Mouse (Mus musculus): Measurements from ENCODE around the gene Prdm2. TPM values are rescaled to one million over a fixed set of nuclear protein-coding genes. Genes with fewer than 3 reads are reported as not detected.
A peak's percentile ranks its signal among the peaks of the same experiment; 100 is the strongest.

The Prdm2 gene
- polyA plus RNA-seq, 1 experiment from 2014 or later, result 16.9 TPM

DNA sequence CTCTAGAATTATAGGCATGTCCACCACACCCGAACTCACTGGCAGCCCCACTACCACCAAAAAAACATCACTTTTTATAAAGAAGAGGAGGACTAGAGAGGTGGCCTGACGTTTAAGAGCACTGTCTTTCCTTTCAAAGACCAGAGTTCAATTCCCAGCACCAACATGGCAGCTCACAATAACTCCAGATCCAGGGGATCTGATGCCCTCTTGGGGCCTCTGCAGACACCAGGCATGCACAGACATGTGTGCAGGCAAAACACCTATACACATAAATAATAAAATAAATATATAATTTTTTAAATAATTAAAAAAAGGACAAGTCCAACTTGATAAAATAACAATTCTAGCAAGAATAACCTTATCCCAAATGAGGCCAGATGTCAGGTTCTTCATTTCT, 6.1 kb upstream of the Prdm2 start:
- Histone ChIP-seq H3K36me3 (ENCODE audit: control insufficient read depth, insufficient read depth, low read length) (no peaks in the 10 kb centered on the region), H3K4me3 (ENCODE audit: low read depth, low read length) (no peak overlapping the region), H3K9ac (ENCODE audit: low read length) (no peak overlapping the region), H3K27ac (ENCODE audit: low read depth, low read length) (peak overlapping the region; percentile 76), H3K4me1 (ENCODE audit: control insufficient read depth, insufficient read depth, low read length) (no peaks in the 10 kb centered on the region), H3K27me3 (ENCODE audit: control insufficient read depth, insufficient read depth, low read length) (no peaks in the 10 kb centered on the region), H3K4me2 (ENCODE audit: low read depth) (no peak overlapping the region), H3K9me3 (ENCODE audit: control insufficient read depth, low read length) (no peaks in the 10 kb centered on the region)
- WGBS, result 63% methylated on average over 2 of the region's 2 CpGs
- peak; percentile 42; the same call in 1 of the 2 replicates for ATAC-seq (ENCODE audit: insufficient read depth, low FRiP score, low TSS enrichment)
- no peak for DNase-seq (ENCODE audit: low spot score)

DNA sequence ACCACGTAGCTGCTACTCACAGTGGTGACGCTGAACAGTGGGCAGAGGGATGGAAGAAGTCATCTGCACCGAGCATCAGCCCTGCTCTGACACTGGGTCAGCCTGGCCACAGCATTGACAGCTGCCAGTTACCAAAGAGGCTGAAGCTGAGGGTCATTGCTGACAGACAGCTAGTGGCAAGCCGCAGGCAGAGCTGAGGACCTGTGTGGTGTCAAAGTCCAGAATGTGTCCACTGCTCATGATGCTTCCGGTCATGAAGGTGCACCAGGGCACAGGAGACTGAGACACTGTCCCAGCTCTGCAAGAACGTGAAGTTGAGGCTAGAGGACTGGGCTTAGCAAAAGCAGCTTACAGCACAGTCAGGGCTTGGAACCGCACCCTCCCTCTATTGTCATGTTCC, 4.4 kb upstream of the Prdm2 start:
- no peak for DNase-seq (ENCODE audit: low spot score)
- Histone ChIP-seq H3K36me3 (ENCODE audit: control insufficient read depth, insufficient read depth, low read length) (no peaks in the 10 kb centered on the region), H3K4me3 (ENCODE audit: low read depth, low read length) (no peak overlapping the region), H3K27ac (ENCODE audit: low read depth, low read length) (no peak overlapping the region), H3K27me3 (ENCODE audit: control insufficient read depth, insufficient read depth, low read length) (no peaks in the 10 kb centered on the region), H3K9me3 (ENCODE audit: control insufficient read depth, low read length) (no peaks in the 10 kb centered on the region), H3K9ac (ENCODE audit: low read length) (no peak overlapping the region), H3K4me2 (ENCODE audit: low read depth) (no peak overlapping the region), H3K4me1 (ENCODE audit: control insufficient read depth, insufficient read depth, low read length) (peaks cover 3% of the 10 kb centered on the region; the same call in 1 of the 2 replicates)
- 86% methylated on average over 7 of the region's 7 CpGs for WGBS
- ATAC-seq (ENCODE audit: insufficient read depth, low FRiP score, low TSS enrichment), result no peak

DNA sequence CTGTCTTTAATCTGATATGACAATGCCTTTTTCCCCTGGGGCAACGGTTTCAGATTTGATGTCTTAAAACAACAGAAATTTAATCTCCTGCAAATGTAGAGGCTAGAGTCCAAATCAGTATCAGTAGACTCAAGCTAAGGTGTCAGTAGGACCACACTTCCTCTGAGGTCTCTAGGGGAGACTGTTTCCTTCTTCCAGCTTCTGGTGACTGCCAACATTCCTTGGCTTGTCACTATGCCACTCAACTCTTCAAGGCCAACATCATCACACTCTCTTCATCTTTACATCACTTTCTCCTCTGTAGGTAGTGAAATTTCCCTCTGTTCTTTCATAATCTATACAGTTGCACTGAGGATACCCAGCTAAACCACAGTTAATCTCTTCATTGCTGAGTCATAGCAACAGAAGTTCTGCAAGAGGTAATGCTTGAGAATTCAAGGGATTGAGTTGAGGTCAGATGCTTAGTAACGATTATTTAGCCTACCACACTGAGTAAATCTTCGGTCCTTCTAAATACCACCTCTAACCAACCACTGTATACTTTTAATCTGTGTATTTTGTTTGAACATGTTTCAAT, 1.5 kb upstream of the Prdm2 start:
- peaks cover 10% of the 10 kb centered on the region for H3K4me1 ChIP-seq (ENCODE audit: control insufficient read depth, insufficient read depth, low read length)
- H3K36me3 ChIP-seq (ENCODE audit: control insufficient read depth, insufficient read depth, low read length), result no peaks in the 10 kb centered on the region
- no peaks in the 10 kb centered on the region for H3K27me3 ChIP-seq (ENCODE audit: control insufficient read depth, insufficient read depth, low read length)
- WGBS, result 88% methylated on average over 3 of the region's 3 CpGs
- ATAC-seq (ENCODE audit: insufficient read depth, low FRiP score, low TSS enrichment) (no peak), DNase-seq (ENCODE audit: low spot score) (no peak)
- no peaks in the 10 kb centered on the region for H3K9me3 ChIP-seq (ENCODE audit: control insufficient read depth, low read length)
- no peak overlapping the region for H3K4me2 ChIP-seq (ENCODE audit: low read depth)
- no peak overlapping the region for H3K4me3 ChIP-seq (ENCODE audit: low read depth, low read length)
- no peak overlapping the region for H3K27ac ChIP-seq (ENCODE audit: low read depth, low read length)
- H3K9ac ChIP-seq (ENCODE audit: low read length), result no peak overlapping the region

DNA sequence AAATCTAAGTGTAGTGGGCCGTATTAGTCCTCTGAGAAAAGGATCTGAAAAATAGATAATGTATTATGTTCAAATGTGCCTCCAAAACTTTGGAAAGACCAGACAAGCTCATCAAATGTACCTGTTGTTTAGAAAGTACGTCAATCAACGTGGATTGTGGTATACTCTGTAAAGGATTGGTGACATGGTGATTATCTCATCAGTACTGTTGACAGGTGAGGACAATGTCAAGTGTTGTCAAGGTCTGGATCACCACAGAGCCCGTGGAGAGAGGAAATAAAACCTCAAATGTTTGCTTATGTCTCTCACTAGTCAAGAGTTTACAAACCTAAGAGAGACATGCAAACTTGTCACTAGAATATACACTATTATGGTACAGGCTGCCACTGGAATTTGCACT, 776 bp upstream of the Prdm2 start:
- Histone ChIP-seq H3K4me3 (ENCODE audit: low read depth, low read length) (no peak overlapping the region), H3K27me3 (ENCODE audit: control insufficient read depth, insufficient read depth, low read length) (no peaks in the 10 kb centered on the region), H3K36me3 (ENCODE audit: control insufficient read depth, insufficient read depth, low read length) (no peaks in the 10 kb centered on the region), H3K4me2 (ENCODE audit: low read depth) (no peak overlapping the region), H3K9ac (ENCODE audit: low read length) (no peak overlapping the region), H3K9me3 (ENCODE audit: control insufficient read depth, low read length) (no peaks in the 10 kb centered on the region), H3K4me1 (ENCODE audit: control insufficient read depth, insufficient read depth, low read length) (peaks cover 10% of the 10 kb centered on the region), H3K27ac (ENCODE audit: low read depth, low read length) (no peak overlapping the region)
- 92% methylated on average over 4 of the region's 4 CpGs for WGBS
- DNase-seq (ENCODE audit: low spot score), result no peak
- ATAC-seq (ENCODE audit: insufficient read depth, low FRiP score, low TSS enrichment), result no peak

DNA sequence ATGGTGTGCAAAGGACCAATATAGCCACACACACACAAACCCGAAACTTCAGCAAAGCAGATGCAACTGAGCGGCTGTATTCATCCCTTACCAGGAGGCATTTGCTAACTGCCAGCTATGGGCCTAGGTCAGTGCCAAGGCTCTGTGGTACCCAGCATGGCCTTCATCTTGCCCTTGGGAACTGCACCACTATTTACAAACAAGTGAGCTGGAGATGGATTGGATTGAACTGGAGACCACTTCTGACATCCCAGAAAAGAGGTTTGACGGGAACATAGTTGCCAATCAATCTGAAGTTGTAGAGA, 332 bp upstream of the Prdm2 start:
- no peak; the same call in 1 of the 2 replicates for ATAC-seq (ENCODE audit: insufficient read depth, low FRiP score, low TSS enrichment)
- 99% methylated on average over 3 of the region's 3 CpGs for WGBS
- H3K4me3 ChIP-seq (ENCODE audit: low read depth, low read length), result peak overlapping the region; percentile 80; the same call in 1 of the 2 replicates

DNA sequence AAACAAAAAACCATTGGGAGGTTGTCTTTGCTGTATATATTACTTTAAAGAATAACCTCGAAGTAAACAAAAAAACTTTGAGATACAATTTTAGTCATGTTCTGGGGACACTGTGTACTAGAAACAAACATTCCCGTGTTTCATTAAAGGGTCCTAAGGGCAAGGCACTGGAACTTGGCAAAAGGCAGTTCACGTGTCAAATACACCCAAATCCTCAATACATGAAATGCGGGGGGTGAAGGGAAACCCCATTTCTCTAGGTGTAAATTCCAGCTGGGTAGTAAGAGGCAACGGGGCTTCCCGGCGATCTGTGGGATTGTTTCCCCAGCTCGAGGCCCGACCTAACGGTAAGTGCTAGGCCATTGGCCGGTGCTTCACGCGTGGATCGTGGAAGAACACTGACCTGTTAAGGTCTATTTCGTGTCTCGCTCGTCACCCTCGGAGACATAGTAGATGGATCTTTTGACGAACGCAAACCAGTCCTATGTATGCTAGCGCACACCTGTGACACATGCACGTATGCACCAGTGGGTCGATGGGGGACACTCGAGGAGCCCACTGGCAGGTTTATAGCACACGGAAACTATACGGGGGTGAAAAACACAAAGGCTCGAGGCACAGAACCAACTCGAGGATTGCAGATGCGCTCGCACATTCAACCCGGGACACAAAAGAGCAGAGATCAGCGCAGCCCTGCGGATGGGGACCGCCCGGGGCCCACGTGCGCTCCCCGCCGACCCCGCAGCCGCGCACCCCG, 1.0 kb downstream of the Prdm2 start:
- H3K27ac ChIP-seq (ENCODE audit: low read depth, low read length), result peak overlapping the region; percentile 91
- peaks cover 10% of the 10 kb centered on the region for H3K4me1 ChIP-seq (ENCODE audit: control insufficient read depth, insufficient read depth, low read length)
- WGBS, result 11% methylated on average over 42 of the region's 43 CpGs
- DNase-seq (ENCODE audit: low spot score), result peak; percentile 56
- ATAC-seq (ENCODE audit: insufficient read depth, low FRiP score, low TSS enrichment), result peak; percentile 62
- peak overlapping the region; percentile 78 for H3K4me2 ChIP-seq (ENCODE audit: low read depth)
- peak overlapping the region; percentile 96 for H3K9ac ChIP-seq (ENCODE audit: low read length)
- no peaks in the 10 kb centered on the region for H3K9me3 ChIP-seq (ENCODE audit: control insufficient read depth, low read length)
- H3K27me3 ChIP-seq (ENCODE audit: control insufficient read depth, insufficient read depth, low read length), result no peaks in the 10 kb centered on the region
- H3K4me3 ChIP-seq (ENCODE audit: low read depth, low read length), result peak overlapping the region; percentile 80
- H3K36me3 ChIP-seq (ENCODE audit: control insufficient read depth, insufficient read depth, low read length), result no peaks in the 10 kb centered on the region

More for the DNA sequence above, 332 bp upstream of the Prdm2 start:
- H3K27me3 ChIP-seq (ENCODE audit: control insufficient read depth, insufficient read depth, low read length), result no peaks in the 10 kb centered on the region
- H3K9me3 ChIP-seq (ENCODE audit: control insufficient read depth, low read length), result no peaks in the 10 kb centered on the region
- H3K36me3 ChIP-seq (ENCODE audit: control insufficient read depth, insufficient read depth, low read length), result no peaks in the 10 kb centered on the region
- H3K4me1 ChIP-seq (ENCODE audit: control insufficient read depth, insufficient read depth, low read length), result peaks cover 10% of the 10 kb centered on the region
- H3K4me2 ChIP-seq (ENCODE audit: low read depth), result peak overlapping the region; percentile 78; the same call in 1 of the 2 replicates
- 0 out of 2 replicates have a peak overlapping the region, but pooled peaks have one; percentile 91 for H3K27ac ChIP-seq (ENCODE audit: low read depth, low read length)
- no peak for DNase-seq (ENCODE audit: low spot score)
- no peak overlapping the region for H3K9ac ChIP-seq (ENCODE audit: low read length)

DNA sequence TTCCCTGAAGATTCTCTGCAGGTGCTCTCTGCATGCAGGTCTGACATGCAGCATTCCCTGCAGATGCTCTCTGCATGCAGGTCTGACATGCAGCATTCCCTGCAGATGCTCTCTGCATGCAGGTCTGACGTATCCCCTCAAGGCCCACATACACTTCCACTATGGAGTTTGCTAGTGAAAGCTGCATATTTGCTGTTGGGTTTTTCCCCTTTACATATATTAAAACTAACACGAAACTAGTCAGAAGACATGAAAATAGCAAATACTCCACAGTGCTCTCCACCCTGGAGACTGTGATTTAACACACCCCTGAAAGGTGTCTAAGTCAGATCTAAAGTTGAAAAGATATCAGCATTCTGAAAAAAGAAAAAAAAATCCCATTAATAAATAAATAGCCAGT, 2.8 kb downstream of the Prdm2 start:
- DNase-seq (ENCODE audit: low spot score), result no peak
- Histone ChIP-seq H3K4me1 (ENCODE audit: control insufficient read depth, insufficient read depth, low read length) (peaks cover 10% of the 10 kb centered on the region), H3K4me3 (ENCODE audit: low read depth, low read length) (no peak overlapping the region), H3K36me3 (ENCODE audit: control insufficient read depth, insufficient read depth, low read length) (no peaks in the 10 kb centered on the region), H3K27me3 (ENCODE audit: control insufficient read depth, insufficient read depth, low read length) (no peaks in the 10 kb centered on the region), H3K9me3 (ENCODE audit: control insufficient read depth, low read length) (no peaks in the 10 kb centered on the region), H3K27ac (ENCODE audit: low read depth, low read length) (no peak overlapping the region), H3K9ac (ENCODE audit: low read length) (no peak overlapping the region), H3K4me2 (ENCODE audit: low read depth) (no peak overlapping the region)
- ATAC-seq (ENCODE audit: insufficient read depth, low FRiP score, low TSS enrichment), result no peak
- WGBS, result 76% methylated on average over 2 of the region's 2 CpGs

DNA sequence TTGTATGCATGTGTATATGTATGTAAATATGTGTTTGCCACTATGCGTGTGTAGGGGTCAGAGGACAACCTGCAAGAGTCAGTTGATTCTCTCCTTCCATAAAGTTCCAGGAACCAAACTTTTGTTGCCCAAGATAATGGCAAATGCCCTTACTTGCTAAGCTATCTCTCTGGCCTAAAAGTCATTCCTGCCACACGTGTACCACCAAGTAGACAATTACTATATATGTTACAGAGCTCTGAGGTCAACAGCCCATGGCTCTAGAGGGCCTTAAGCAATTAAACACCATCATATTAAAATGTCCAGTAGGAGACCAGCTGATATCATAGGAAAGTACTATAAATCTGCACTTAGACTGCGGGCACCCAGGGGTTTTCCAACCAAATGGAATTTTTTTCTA, 10.1 kb downstream of the Prdm2 start:
- 76% methylated on average over 3 of the region's 3 CpGs for WGBS
- no peak for ATAC-seq (ENCODE audit: insufficient read depth, low FRiP score, low TSS enrichment)

DNA sequence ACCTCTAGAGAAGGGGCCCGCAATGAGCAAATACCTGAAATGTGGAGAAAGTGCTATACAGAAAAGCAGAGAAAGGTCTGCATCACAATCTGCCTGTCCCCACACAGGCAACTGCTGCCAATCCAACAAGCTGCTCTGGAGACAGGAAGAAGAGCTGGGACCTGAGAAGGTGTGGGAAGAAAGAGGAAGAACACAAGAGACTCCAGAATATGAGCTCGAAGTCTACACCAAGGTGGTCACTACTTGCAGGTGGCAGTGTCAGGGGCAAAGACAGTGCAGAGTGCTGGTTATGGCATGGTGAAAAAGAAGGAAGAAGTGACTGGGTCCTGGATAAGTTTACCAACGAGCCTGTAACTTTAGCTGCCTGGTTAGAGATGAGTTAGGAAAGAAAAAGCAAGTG, 14.4 kb downstream of the Prdm2 start:
- ATAC-seq (ENCODE audit: insufficient read depth, low FRiP score, low TSS enrichment) (no peak), DNase-seq (ENCODE audit: low spot score) (no peak)
- Histone ChIP-seq H3K27me3 (ENCODE audit: control insufficient read depth, insufficient read depth, low read length) (no peaks in the 10 kb centered on the region), H3K9me3 (ENCODE audit: control insufficient read depth, low read length) (no peaks in the 10 kb centered on the region), H3K36me3 (ENCODE audit: control insufficient read depth, insufficient read depth, low read length) (no peaks in the 10 kb centered on the region), H3K27ac (ENCODE audit: low read depth, low read length) (no peak overlapping the region), H3K4me3 (ENCODE audit: low read depth, low read length) (no peak overlapping the region), H3K4me1 (ENCODE audit: control insufficient read depth, insufficient read depth, low read length) (no peaks in the 10 kb centered on the region), H3K4me2 (ENCODE audit: low read depth) (no peak overlapping the region), H3K9ac (ENCODE audit: low read length) (no peak overlapping the region)
- WGBS, result 87% methylated on average over 3 of the region's 3 CpGs

More for the DNA sequence above, 10.1 kb downstream of the Prdm2 start:
- H3K27ac ChIP-seq (ENCODE audit: low read depth, low read length), result no peak overlapping the region
- H3K4me3 ChIP-seq (ENCODE audit: low read depth, low read length), result no peak overlapping the region
- H3K4me2 ChIP-seq (ENCODE audit: low read depth), result no peak overlapping the region
- DNase-seq (ENCODE audit: low spot score), result no peak
- H3K36me3 ChIP-seq (ENCODE audit: control insufficient read depth, insufficient read depth, low read length), result no peaks in the 10 kb centered on the region
- no peaks in the 10 kb centered on the region for H3K27me3 ChIP-seq (ENCODE audit: control insufficient read depth, insufficient read depth, low read length)
- no peaks in the 10 kb centered on the region for H3K9me3 ChIP-seq (ENCODE audit: control insufficient read depth, low read length)
- no peaks in the 10 kb centered on the region for H3K4me1 ChIP-seq (ENCODE audit: control insufficient read depth, insufficient read depth, low read length)
- no peak overlapping the region for H3K9ac ChIP-seq (ENCODE audit: low read length)
